Mouse (Mus musculus) limb, embryonic 14.5 days (tissue): ENCODE data around the gene 4921524J17Rik. TPM values are rescaled to one million over a fixed set of nuclear protein-coding genes. Genes with fewer than 3 reads are reported as not detected.

Experiments used
- ATAC-seq: fragments of 200-750 bp; cut with Nextera tagmentation; 2 replicates; pipeline ENCODE4 v1.8.0; 2017; ENCODE audit warnings: low read depth, moderate number of reproducible peaks, moderate TSS enrichment; ENCODE audit not compliant: low FRiP score
- DNase-seq: peaks from one replicate; pipeline ENCODE4 v3.0.0-alpha.2; 2015; ENCODE audit warnings: low spot score
- H3K27ac ChIP-seq: fragments of 300-500 bp; sonication (generic); replicated peaks from 2 replicates; pipeline ENCODE4 v1.5.1; 2014; ENCODE audit warnings: low read depth, mild to moderate bottlenecking, low read length, moderate library complexity, mixed read lengths
- H3K27me3 ChIP-seq: fragments of 300-500 bp; sonication (generic); 2 replicates; pipeline ENCODE4 v1.6.1; 2014; ENCODE audit warnings: low read length, mixed read lengths; ENCODE audit not compliant: control insufficient read depth, insufficient read depth
- H3K36me3 ChIP-seq: fragments of 300-500 bp; sonication (generic); 2 replicates; pipeline ENCODE4 v1.6.1; 2014; ENCODE audit warnings: mild to moderate bottlenecking, low read length, moderate library complexity, mixed read lengths; ENCODE audit not compliant: control insufficient read depth, insufficient read depth
- H3K4me1 ChIP-seq: fragments of 300-500 bp; sonication (generic); 2 replicates; pipeline ENCODE4 v1.6.1; 2014; ENCODE audit warnings: antibody characterized with exemption, low read length, mixed read lengths; ENCODE audit not compliant: control insufficient read depth, insufficient read depth
- H3K4me2 ChIP-seq: fragments of 300-500 bp; sonication (generic); replicated peaks from 2 replicates; pipeline ENCODE4 v1.6.1; 2014; ENCODE audit warnings: low read depth, mild to moderate bottlenecking, low read length, moderate library complexity; ENCODE audit not compliant: severe bottlenecking
- H3K4me3 ChIP-seq: fragments of 300-500 bp; sonication (generic); replicated peaks from 2 replicates; pipeline ENCODE4 v1.5.1; 2014; ENCODE audit warnings: low read length
- H3K9ac ChIP-seq: fragments of 300-500 bp; sonication (generic); 2 replicates; pipeline ENCODE4 v1.6.1; 2014; ENCODE audit warnings: mild to moderate bottlenecking, low read depth, low read length, moderate library complexity; ENCODE audit not compliant: severe bottlenecking
- H3K9me3 ChIP-seq: fragments of 300-500 bp; sonication (generic); 2 replicates; pipeline ENCODE4 v1.6.1; 2016; ENCODE audit warnings: low read length; ENCODE audit not compliant: control insufficient read depth
- POLR2A ChIP-seq: fragments of 200-500 bp; IDR thresholded peaks from 2 replicates; pipeline ENCODE4 v1.8.0; 2012; ENCODE audit warnings: inconsistent platforms, mild to moderate bottlenecking, moderate library complexity, borderline replicate concordance; ENCODE audit not compliant: insufficient read depth, insufficient read length; ENCODE audit errors: extremely low read depth
- WGBS: fragments of 180-500 bp; shearing (Covaris S2); extraction: QIAGEN DNeasy Blood & Tissue Kit; methylation state at CpG from one replicate; pipeline ENCODE4 v1.1.7; 2014; 5-methylcytosine and 5-hydroxymethylcytosine counted together
- polyA plus RNA-seq, 2 experiments: library from polyadenylated mRNA; depleted of rRNA in 1 of 2; stranded (reverse) in 1 of 2; unstranded in 1 of 2; fragments of >200 nt; fragmentation: Nextera tagmentation in 1 of 2; extraction: Ambion mirVana in 1 of 2; gene quantifications; 2 replicates each; pipeline versions ENCODE4 v1.2.1 to v1.2.3; 2012 to 2014

Gene 4921524J17Rik
- polyA plus RNA-seq, 2 experiments = 24.9 to 46.5 TPM

DNA sequence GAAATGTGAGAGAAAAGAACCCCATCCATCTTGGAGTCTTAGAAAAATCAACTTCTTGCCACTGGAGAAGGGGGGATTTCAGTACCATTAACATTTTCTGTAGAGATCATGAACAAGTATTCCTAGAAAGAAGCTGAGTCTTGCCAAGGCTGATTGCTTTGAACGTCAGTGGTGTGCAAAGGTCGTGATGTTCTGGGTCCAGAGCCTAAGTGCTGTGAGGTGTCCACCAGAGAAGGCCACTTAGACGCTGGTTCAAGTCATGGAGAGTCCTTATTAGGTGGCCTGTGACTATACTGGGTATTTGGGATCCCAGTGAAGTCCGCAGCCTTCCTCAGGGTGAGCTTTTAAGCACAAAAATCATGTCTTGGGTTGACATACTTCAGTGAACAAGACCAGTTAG, 33.4 kb upstream of the 4921524J17Rik start:
- WGBS = 92% methylated on average over 4 of the region's 4 CpGs
- Histone ChIP-seq H3K9ac (no peak overlapping the region), H3K27me3 (no peaks in the 10 kb centered on the region), H3K36me3 (no peaks in the 10 kb centered on the region), H3K9me3 (no peaks in the 10 kb centered on the region), H3K4me3 (no peak overlapping the region), H3K4me1 (no peaks in the 10 kb centered on the region), H3K27ac (no peak overlapping the region), H3K4me2 (no peak overlapping the region)
- ATAC-seq (no peak), DNase-seq (no peak)
- no peak for TF ChIP-seq POLR2A

- H3K9me3 ChIP-seq = no peaks in the 10 kb centered on the region
- no peak overlapping the region for H3K4me3 ChIP-seq
- DNase-seq (no peak), ATAC-seq (no peak)
- no peaks in the 10 kb centered on the region for H3K36me3 ChIP-seq
- no peak overlapping the region for H3K4me2 ChIP-seq
- H3K27ac ChIP-seq = no peak overlapping the region
- H3K9ac ChIP-seq = no peak overlapping the region
- no peaks in the 10 kb centered on the region for H3K27me3 ChIP-seq
- TF ChIP-seq POLR2A = no peak
- no peaks in the 10 kb centered on the region for H3K4me1 ChIP-seq
Observed at GRCm38 (mm10) chr8:85464316-85464715, 31.7 kb upstream of the 4921524J17Rik start.

DNA sequence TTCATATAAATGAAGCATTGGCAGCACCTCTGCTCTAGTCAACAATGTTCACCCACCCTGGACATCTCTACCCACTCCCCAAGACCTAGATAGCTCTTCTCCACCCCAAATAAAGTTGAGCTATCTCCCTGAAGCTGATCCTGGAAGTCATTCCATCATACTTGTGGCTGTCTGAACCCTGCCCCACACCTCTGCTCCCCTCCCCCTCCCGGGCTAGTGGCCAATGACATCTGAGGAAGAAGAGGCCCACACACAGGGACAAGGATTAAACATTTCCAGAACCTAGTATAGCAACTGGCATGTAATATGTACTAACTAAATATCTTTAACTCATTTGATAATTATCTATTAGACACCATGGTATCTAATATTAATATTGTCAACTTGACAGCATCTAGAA, 29.8 kb upstream of the 4921524J17Rik start:
- no peak overlapping the region for H3K4me3 ChIP-seq
- no peak overlapping the region for H3K9ac ChIP-seq
- DNase-seq = no peak
- ATAC-seq = no peak
- no peak for TF ChIP-seq POLR2A
- H3K4me1 ChIP-seq = no peaks in the 10 kb centered on the region
- no peak overlapping the region for H3K4me2 ChIP-seq
- no peaks in the 10 kb centered on the region for H3K36me3 ChIP-seq
- no peak overlapping the region for H3K27ac ChIP-seq
- no peaks in the 10 kb centered on the region for H3K9me3 ChIP-seq
- H3K27me3 ChIP-seq = no peaks in the 10 kb centered on the region
- WGBS = 77% methylated on average over 1 of the region's 1 CpGs

- H3K27ac ChIP-seq = no peak overlapping the region
- no peaks in the 10 kb centered on the region for H3K36me3 ChIP-seq
- no peak overlapping the region for H3K4me3 ChIP-seq
- no peak for ATAC-seq
- H3K4me2 ChIP-seq = no peak overlapping the region
- no peaks in the 10 kb centered on the region for H3K4me1 ChIP-seq
- DNase-seq = no peak
- no peak for TF ChIP-seq POLR2A
- 84% methylated on average over 3 of the region's 3 CpGs for WGBS
- H3K27me3 ChIP-seq = no peaks in the 10 kb centered on the region
- H3K9me3 ChIP-seq = no peaks in the 10 kb centered on the region
- no peak overlapping the region for H3K9ac ChIP-seq
Observed at GRCm38 (mm10) chr8:85461377-85461776, 28.7 kb upstream of the 4921524J17Rik start.

DNA sequence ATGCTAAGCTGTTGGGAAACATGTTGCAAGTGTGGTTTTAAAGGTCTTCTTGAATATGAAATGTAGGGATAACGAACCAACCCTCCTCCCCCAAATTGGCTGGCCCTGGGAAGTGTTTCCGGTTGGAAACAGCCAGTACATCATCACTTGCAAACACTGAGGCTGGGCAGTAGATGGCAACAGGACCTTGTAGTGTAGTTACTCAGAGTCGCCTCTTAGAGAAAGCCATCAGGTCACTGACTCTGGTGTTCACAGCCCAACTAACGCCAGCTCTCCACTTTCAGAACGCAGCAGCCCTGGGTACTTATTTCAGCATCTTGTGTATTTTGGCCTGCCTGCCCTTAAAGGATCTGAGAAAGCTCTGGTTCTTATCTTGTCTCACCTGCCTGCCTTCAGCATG, 28.2 kb upstream of the 4921524J17Rik start:
- WGBS = 32% methylated on average over 5 of the region's 5 CpGs
- ATAC-seq = no peak
- no peaks in the 10 kb centered on the region for H3K4me1 ChIP-seq

DNA sequence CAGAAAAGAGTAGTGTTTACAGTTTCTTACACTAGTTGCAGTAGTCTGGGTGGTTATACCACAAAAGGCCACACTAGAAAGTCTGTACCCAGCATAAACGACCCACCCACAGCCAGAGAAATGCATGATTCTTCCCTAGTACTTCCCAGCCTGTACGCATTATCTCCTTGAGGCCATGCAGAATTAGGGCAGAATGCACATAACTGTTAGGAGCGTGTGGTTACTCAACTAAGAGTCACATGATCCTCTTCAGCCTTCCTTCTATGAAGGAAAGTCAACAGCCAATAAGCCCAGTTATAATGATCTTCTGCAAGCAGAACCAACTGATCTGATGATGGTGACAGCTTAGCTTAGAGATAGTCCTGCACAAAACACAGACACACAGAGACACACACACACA, 26.9 kb upstream of the 4921524J17Rik start:
- Histone ChIP-seq H3K4me1 (no peaks in the 10 kb centered on the region), H3K9me3 (no peaks in the 10 kb centered on the region), H3K9ac (no peak overlapping the region), H3K4me3 (no peak overlapping the region), H3K4me2 (no peak overlapping the region), H3K36me3 (no peaks in the 10 kb centered on the region), H3K27me3 (no peaks in the 10 kb centered on the region), H3K27ac (no peak overlapping the region)
- WGBS = 62% methylated on average over 3 of the region's 3 CpGs
- ATAC-seq (no peak), DNase-seq (no peak)
- no peak for TF ChIP-seq POLR2A

More for the DNA sequence above, 28.2 kb upstream of the 4921524J17Rik start:
- no peaks in the 10 kb centered on the region for H3K9me3 ChIP-seq
- H3K36me3 ChIP-seq = no peaks in the 10 kb centered on the region
- no peak overlapping the region for H3K4me3 ChIP-seq
- no peak overlapping the region for H3K4me2 ChIP-seq
- H3K9ac ChIP-seq = no peak overlapping the region
- DNase-seq = no peak
- H3K27ac ChIP-seq = no peak overlapping the region
- no peaks in the 10 kb centered on the region for H3K27me3 ChIP-seq
- TF ChIP-seq POLR2A = no peak
